Mouse (Mus musculus): ENCODE results near the gene Celf2. TPM values are rescaled to one million over a fixed set of nuclear protein-coding genes. Genes with fewer than 3 reads are reported as not detected.
A peak's percentile ranks its signal among the peaks of the same experiment; 100 is the strongest.
"Not testable (repeated sequence)": the region's sequence is repeated elsewhere in the genome, so short reads cannot be mapped to it uniquely, and the experiment has no call there.

The Celf2 gene
- total RNA-seq, 1 experiment = 3.7 TPM

GRCm38 (mm10) chr2:7273214-7273613, 236.1 kb downstream of the Celf2 start:
- no peak overlapping the region for H3K9ac ChIP-seq (ENCODE audit: insufficient read depth, low read depth, low read length, poor library complexity, severe bottlenecking)
- H3K27ac ChIP-seq (ENCODE audit: insufficient read depth, low read depth, low read length, poor library complexity, severe bottlenecking) = no peak overlapping the region
- TF ChIP-seq ZC3H11A (IDR thresholded peaks at IDR 0.05; ENCODE audit: borderline replicate concordance, low read depth, low read length) (no peak), CHD2 (IDR thresholded peaks at IDR 0.05; ENCODE audit: low read depth, low read length) (no peak), MAFK (IDR thresholded peaks at IDR 0.05; ENCODE audit: insufficient read depth, low read depth, low read length) (peak; percentile 59; the same call in 1 of the 2 replicates)
- H3K4me1 ChIP-seq (ENCODE audit: control insufficient read depth in 2 of 2, insufficient read depth in 2 of 2, low read length in 2 of 2, poor library complexity in 1 of 2) = no peaks in the 10 kb centered on the region
- H3K9me3 ChIP-seq (ENCODE audit: control insufficient read depth, insufficient read depth, low read depth, low read length) = no peaks in the 10 kb centered on the region
- H3K4me3 ChIP-seq (ENCODE audit: insufficient read depth in 1 of 2, low read depth in 1 of 2, low read length in 2 of 2, poor library complexity in 1 of 2, severe bottlenecking in 1 of 2) = no peak overlapping the region
- no peak for DNase-seq (ENCODE audit: low read depth, low spot score)
- in situ Hi-C loops (cut with MboI; ENCODE audit: low sequenced_read_pairs in 2 of 2, unreplicated experiment in 2 of 2) = no loop called here
- no peaks in the 10 kb centered on the region for H3K36me3 ChIP-seq (ENCODE audit: control insufficient read depth, insufficient read depth, low read length, poor library complexity, severe bottlenecking)

GRCm38 (mm10) chr2:7270051-7270450, 239.3 kb downstream of the Celf2 start:
- Histone ChIP-seq H3K4me3 (ENCODE audit: insufficient read depth in 1 of 2, low read depth in 1 of 2, low read length in 2 of 2, poor library complexity in 1 of 2, severe bottlenecking in 1 of 2) (no peak overlapping the region), H3K36me3 (ENCODE audit: control insufficient read depth, insufficient read depth, low read length, poor library complexity, severe bottlenecking) (no peaks in the 10 kb centered on the region), H3K27ac (ENCODE audit: insufficient read depth, low read depth, low read length, poor library complexity, severe bottlenecking) (no peak overlapping the region), H3K9me3 (ENCODE audit: control insufficient read depth, insufficient read depth, low read depth, low read length) (no peaks in the 10 kb centered on the region), H3K4me1 (ENCODE audit: control insufficient read depth in 2 of 2, insufficient read depth in 2 of 2, low read length in 2 of 2, poor library complexity in 1 of 2) (no peaks in the 10 kb centered on the region), H3K9ac (ENCODE audit: insufficient read depth, low read depth, low read length, poor library complexity, severe bottlenecking) (no peak overlapping the region)
- in situ Hi-C loops (cut with MboI; ENCODE audit: low sequenced_read_pairs in 2 of 2, unreplicated experiment in 2 of 2) = no loop called here
- DNase-seq (ENCODE audit: low read depth, low spot score) = no peak
- TF ChIP-seq HCFC1 (IDR thresholded peaks at IDR 0.05; ENCODE audit: borderline replicate concordance, insufficient read depth, low read length) (no peak), MAFK (IDR thresholded peaks at IDR 0.05; ENCODE audit: insufficient read depth, low read depth, low read length) (no peak), ZNF384 (IDR thresholded peaks at IDR 0.05; ENCODE audit: low read depth, low read length) (no peak)

- H3K4me1 ChIP-seq (ENCODE audit: control insufficient read depth in 2 of 2, insufficient read depth in 2 of 2, low read length in 2 of 2, poor library complexity in 1 of 2) = no peaks in the 10 kb centered on the region
- TF ChIP-seq ZNF384 (IDR thresholded peaks at IDR 0.05; ENCODE audit: low read depth, low read length) (no peak), MAFK (IDR thresholded peaks at IDR 0.05; ENCODE audit: insufficient read depth, low read depth, low read length) (no peak), CHD2 (IDR thresholded peaks at IDR 0.05; ENCODE audit: low read depth, low read length) (no peak), HCFC1 (IDR thresholded peaks at IDR 0.05; ENCODE audit: borderline replicate concordance, insufficient read depth, low read length) (no peak), ZC3H11A (IDR thresholded peaks at IDR 0.05; ENCODE audit: borderline replicate concordance, low read depth, low read length) (no peak)
- in situ Hi-C loops (cut with MboI; ENCODE audit: low sequenced_read_pairs in 2 of 2, unreplicated experiment in 2 of 2) = no loop called here
Observed at GRCm38 (mm10) chr2:7267166-7267565, 242.2 kb downstream of the Celf2 start.

GRCm38 (mm10) chr2:7262668-7263067, 246.7 kb downstream of the Celf2 start:
- H3K9me3 ChIP-seq (ENCODE audit: control insufficient read depth, insufficient read depth, low read depth, low read length); H3K4me3 ChIP-seq (ENCODE audit: insufficient read depth in 1 of 2, low read depth in 1 of 2, low read length in 2 of 2, poor library complexity in 1 of 2, severe bottlenecking in 1 of 2); H3K9ac ChIP-seq (ENCODE audit: insufficient read depth, low read depth, low read length, poor library complexity, severe bottlenecking); DNase-seq (ENCODE audit: low read depth, low spot score); in situ Hi-C loops (cut with MboI; ENCODE audit: low sequenced_read_pairs in 2 of 2, unreplicated experiment in 2 of 2); H3K4me1 ChIP-seq (ENCODE audit: control insufficient read depth in 2 of 2, insufficient read depth in 2 of 2, low read length in 2 of 2, poor library complexity in 1 of 2); H3K36me3 ChIP-seq (ENCODE audit: control insufficient read depth, insufficient read depth, low read length, poor library complexity, severe bottlenecking); H3K27ac ChIP-seq (ENCODE audit: insufficient read depth, low read depth, low read length, poor library complexity, severe bottlenecking): not testable (repeated sequence)

More at GRCm38 (mm10) chr2:7267166-7267565, 242.2 kb downstream of the Celf2 start:
- DNase-seq (ENCODE audit: low read depth, low spot score) = no peak
- no peak overlapping the region for H3K27ac ChIP-seq (ENCODE audit: insufficient read depth, low read depth, low read length, poor library complexity, severe bottlenecking)
- no peak overlapping the region for H3K4me3 ChIP-seq (ENCODE audit: insufficient read depth in 1 of 2, low read depth in 1 of 2, low read length in 2 of 2, poor library complexity in 1 of 2, severe bottlenecking in 1 of 2)
- H3K9ac ChIP-seq (ENCODE audit: insufficient read depth, low read depth, low read length, poor library complexity, severe bottlenecking) = no peak overlapping the region
- H3K36me3 ChIP-seq (ENCODE audit: control insufficient read depth, insufficient read depth, low read length, poor library complexity, severe bottlenecking) = no peaks in the 10 kb centered on the region
- H3K9me3 ChIP-seq (ENCODE audit: control insufficient read depth, insufficient read depth, low read depth, low read length) = no peaks in the 10 kb centered on the region

- Histone ChIP-seq H3K27ac (ENCODE audit: insufficient read depth, low read depth, low read length, poor library complexity, severe bottlenecking) (no peak overlapping the region), H3K4me3 (ENCODE audit: insufficient read depth in 1 of 2, low read depth in 1 of 2, low read length in 2 of 2, poor library complexity in 1 of 2, severe bottlenecking in 1 of 2) (no peak overlapping the region), H3K9ac (ENCODE audit: insufficient read depth, low read depth, low read length, poor library complexity, severe bottlenecking) (no peak overlapping the region), H3K36me3 (ENCODE audit: control insufficient read depth, insufficient read depth, low read length, poor library complexity, severe bottlenecking) (no peaks in the 10 kb centered on the region), H3K9me3 (ENCODE audit: control insufficient read depth, insufficient read depth, low read depth, low read length) (no peaks in the 10 kb centered on the region), H3K4me1 (ENCODE audit: control insufficient read depth in 2 of 2, insufficient read depth in 2 of 2, low read length in 2 of 2, poor library complexity in 1 of 2) (no peaks in the 10 kb centered on the region)
- in situ Hi-C loops (cut with MboI; ENCODE audit: low sequenced_read_pairs in 2 of 2, unreplicated experiment in 2 of 2) = no loop called here
- no peak for DNase-seq (ENCODE audit: low read depth, low spot score)
- no peak for TF ChIP-seq HCFC1 (IDR thresholded peaks at IDR 0.05; ENCODE audit: borderline replicate concordance, insufficient read depth, low read length)
- TF ChIP-seq ZC3H11A (IDR thresholded peaks at IDR 0.05; ENCODE audit: borderline replicate concordance, low read depth, low read length) = no peak
- no peak for TF ChIP-seq ZNF384 (IDR thresholded peaks at IDR 0.05; ENCODE audit: low read depth, low read length)
- no peak for TF ChIP-seq MAFK (IDR thresholded peaks at IDR 0.05; ENCODE audit: insufficient read depth, low read depth, low read length)
- TF ChIP-seq CHD2 (IDR thresholded peaks at IDR 0.05; ENCODE audit: low read depth, low read length) = no peak
Observed at GRCm38 (mm10) chr2:7260186-7260585, 249.2 kb downstream of the Celf2 start.

All from ES-E14 (cell line).